Mouse (Mus musculus) limb, embryonic 12.5 days (tissue): ENCODE data around the gene Zmynd11. TPM values are rescaled to one million over a fixed set of nuclear protein-coding genes. Genes with fewer than 3 reads are reported as not detected.
A peak's percentile ranks its signal among the peaks of the same experiment; 100 is the strongest.

Source experiments
- ATAC-seq: fragments of 200-750 bp; cut with Nextera tagmentation; 2 replicates; pipeline ENCODE4 v1.8.0; 2017; ENCODE audit warnings: low read depth, moderate TSS enrichment; ENCODE audit not compliant: insufficient number of reproducible peaks, insufficient read depth, low FRiP score, low TSS enrichment
- H3K27ac ChIP-seq: fragments of 300-500 bp; sonication (generic); 2 replicates; pipeline ENCODE4 v1.5.1; 2016; ENCODE audit warnings: mild to moderate bottlenecking, moderate library complexity
- H3K27me3 ChIP-seq: fragments of 300-500 bp; sonication (generic); 2 replicates; pipeline ENCODE4 v1.6.1; 2016; ENCODE audit warnings: mild to moderate bottlenecking, moderate library complexity
- H3K36me3 ChIP-seq: fragments of 300-500 bp; sonication (generic); 2 replicates; pipeline ENCODE4 v1.6.1; 2016; ENCODE audit warnings: mild to moderate bottlenecking, moderate library complexity
- H3K4me1 ChIP-seq: fragments of 300-500 bp; sonication (generic); replicated peaks from 2 replicates; pipeline ENCODE4 v1.6.1; 2016
- H3K4me2 ChIP-seq: fragments of 300-500 bp; sonication (generic); 2 replicates; pipeline ENCODE4 v1.6.1; 2016; ENCODE audit warnings: mild to moderate bottlenecking, moderate library complexity
- H3K4me3 ChIP-seq: fragments of 300-500 bp; sonication (generic); replicated peaks from 2 replicates; pipeline ENCODE4 v1.5.1; 2016; ENCODE audit warnings: mild to moderate bottlenecking
- H3K9ac ChIP-seq: fragments of 300-500 bp; sonication (generic); replicated peaks from 2 replicates; pipeline ENCODE4 v1.6.1; 2016; ENCODE audit warnings: mild to moderate bottlenecking, moderate library complexity
- H3K9me3 ChIP-seq: fragments of 300-500 bp; sonication (generic); 2 replicates; pipeline ENCODE4 v1.6.1; 2016; ENCODE audit warnings: mild to moderate bottlenecking, moderate library complexity
- WGBS: fragments of 180-500 bp; shearing (Covaris S2); methylation state at CpG from one replicate; pipeline ENCODE4 v1.1.7; 2016; 5-methylcytosine and 5-hydroxymethylcytosine counted together
- polyA plus RNA-seq: library from polyadenylated mRNA; unstranded; fragments of >200 nt; fragmentation: Nextera tagmentation; extraction: Ambion mirVana; gene quantifications from 2 replicates; pipeline ENCODE4 v1.2.1, GENCODE M21; 2016

The Zmynd11 gene
- polyA plus RNA-seq, 1 experiment from 2014 or later, result 125 TPM

DNA sequence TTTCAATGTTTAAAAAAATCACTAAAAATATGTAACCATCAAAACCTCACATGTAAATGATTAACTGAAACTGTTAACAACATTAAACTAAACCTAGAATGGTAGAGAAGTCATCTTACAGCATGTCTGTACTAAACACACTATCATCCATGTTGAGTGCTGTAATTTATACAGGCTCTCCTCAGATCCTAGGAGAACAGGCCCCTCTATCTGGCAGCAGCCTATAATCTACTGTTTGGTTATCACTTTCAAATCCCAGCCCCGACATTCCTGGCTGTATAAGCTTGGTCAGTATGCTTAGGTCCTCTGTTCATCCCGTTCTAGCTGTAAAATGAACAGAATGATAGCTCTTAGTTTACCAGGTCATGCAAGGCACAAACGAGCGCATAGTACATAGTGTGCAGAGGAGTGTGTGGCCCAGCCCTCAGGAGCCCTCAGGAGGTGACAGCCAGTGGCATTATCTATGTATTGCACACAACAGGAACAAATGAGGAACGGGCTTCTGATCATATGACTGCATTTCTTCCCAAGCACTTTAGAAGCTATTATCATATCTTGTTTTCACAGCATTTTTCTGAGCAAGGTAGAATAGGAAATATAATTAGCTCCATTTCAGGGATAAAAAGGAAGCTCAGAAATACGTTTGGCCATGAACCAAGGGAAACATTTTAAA is 51.5 kb downstream of the Zmynd11 start:
- H3K27me3 ChIP-seq, result no peaks in the 10 kb centered on the region
- H3K9me3 ChIP-seq, result no peaks in the 10 kb centered on the region
- ATAC-seq, result no peak
- 90% methylated on average over 6 of the region's 6 CpGs for WGBS
- no peak overlapping the region for H3K4me2 ChIP-seq
- H3K4me3 ChIP-seq, result no peak overlapping the region
- H3K36me3 ChIP-seq, result peaks cover 33% of the 10 kb centered on the region
- H3K27ac ChIP-seq, result no peak overlapping the region
- no peak overlapping the region for H3K9ac ChIP-seq
- H3K4me1 ChIP-seq, result peaks cover 14% of the 10 kb centered on the region

DNA sequence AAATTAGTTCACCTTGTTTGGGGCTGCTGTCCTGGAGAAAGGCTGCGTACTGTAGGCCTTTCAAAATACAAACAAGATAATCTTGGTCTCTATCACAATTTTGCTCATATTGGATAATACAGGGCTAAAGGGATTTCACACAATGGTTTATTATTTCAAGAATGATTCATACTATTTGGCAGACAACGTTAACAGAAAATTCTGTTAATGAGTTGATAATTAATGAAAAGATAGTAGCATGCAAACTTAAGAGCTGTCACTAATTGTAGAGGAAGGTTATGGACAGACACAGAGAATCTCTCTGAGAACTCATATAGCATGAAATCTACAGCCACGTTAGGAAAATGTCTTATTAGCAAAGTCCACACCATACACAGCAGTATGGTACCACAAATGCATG is 52.2 kb downstream of the Zmynd11 start:
- Histone ChIP-seq H3K4me3 (no peak overlapping the region), H3K4me1 (peaks cover 17% of the 10 kb centered on the region), H3K27ac (no peak overlapping the region), H3K4me2 (no peak overlapping the region), H3K9ac (no peak overlapping the region), H3K27me3 (no peaks in the 10 kb centered on the region), H3K36me3 (peaks cover 33% of the 10 kb centered on the region), H3K9me3 (no peaks in the 10 kb centered on the region)
- no peak for ATAC-seq
- 94% methylated on average over 3 of the region's 3 CpGs for WGBS

DNA sequence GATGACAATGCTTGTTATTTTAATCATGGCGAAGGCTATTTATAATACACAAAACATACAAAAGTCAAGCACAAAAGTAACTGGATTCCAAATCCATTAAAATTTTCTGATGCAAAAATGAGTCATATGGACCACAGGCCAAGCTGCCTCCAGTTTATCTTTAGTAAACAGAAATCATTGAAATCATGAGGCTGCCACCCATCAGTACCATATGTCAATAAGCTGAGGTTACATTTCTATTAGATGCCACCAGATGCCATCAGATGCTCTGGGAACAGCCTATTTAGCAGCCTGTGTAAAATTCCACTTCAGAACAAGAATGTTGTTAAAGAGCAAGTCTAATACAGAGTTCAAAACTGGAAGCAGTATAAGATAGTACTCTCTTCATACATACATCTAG is 52.7 kb downstream of the Zmynd11 start:
- 95% methylated on average over 1 of the region's 1 CpGs for WGBS
- H3K4me2 ChIP-seq, result no peak overlapping the region
- H3K4me3 ChIP-seq, result no peak overlapping the region
- H3K27ac ChIP-seq, result no peak overlapping the region
- H3K9me3 ChIP-seq, result no peaks in the 10 kb centered on the region
- ATAC-seq, result no peak
- peaks cover 33% of the 10 kb centered on the region for H3K36me3 ChIP-seq
- H3K9ac ChIP-seq, result no peak overlapping the region
- no peaks in the 10 kb centered on the region for H3K27me3 ChIP-seq
- peaks cover 17% of the 10 kb centered on the region for H3K4me1 ChIP-seq

DNA sequence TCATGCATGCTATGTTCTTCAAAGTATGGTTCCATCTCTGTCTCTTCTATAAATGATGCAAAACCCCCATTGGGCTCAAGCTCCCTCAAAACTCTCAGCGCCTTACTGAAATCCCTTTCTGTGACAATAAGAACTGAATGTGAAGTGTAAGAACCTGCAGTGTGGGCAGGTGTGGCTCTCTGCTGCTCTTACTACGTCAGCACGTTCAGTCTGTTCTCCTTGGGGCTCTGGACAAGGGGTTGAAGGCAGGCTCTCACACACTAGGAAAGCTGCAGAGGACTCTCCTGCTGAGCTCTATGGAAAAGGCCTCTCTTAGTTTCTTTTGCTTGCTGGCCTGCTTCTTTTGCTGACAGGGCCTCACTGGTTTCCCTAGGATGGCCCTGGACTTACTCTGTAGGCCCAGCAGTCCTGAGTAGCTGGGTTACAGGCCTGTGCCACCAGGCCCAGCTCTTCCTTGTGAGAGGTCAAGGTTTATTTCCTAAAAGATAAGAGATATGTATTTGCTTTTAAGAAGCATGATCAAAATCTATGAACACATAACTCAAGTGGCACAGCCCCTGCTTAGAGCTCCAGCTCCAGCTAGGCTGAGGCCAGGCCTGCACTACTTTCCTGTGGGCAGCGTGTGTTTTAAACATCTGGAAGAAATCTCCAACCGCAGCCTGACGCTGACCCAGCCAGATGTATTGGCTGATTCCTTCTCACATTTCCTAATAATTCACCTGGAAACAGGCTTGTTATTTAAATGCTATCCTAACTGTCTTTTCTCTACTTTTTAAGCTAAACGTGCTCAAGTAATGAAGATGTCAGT is 56.5 kb downstream of the Zmynd11 start:
- H3K27me3 ChIP-seq, result no peaks in the 10 kb centered on the region

DNA sequence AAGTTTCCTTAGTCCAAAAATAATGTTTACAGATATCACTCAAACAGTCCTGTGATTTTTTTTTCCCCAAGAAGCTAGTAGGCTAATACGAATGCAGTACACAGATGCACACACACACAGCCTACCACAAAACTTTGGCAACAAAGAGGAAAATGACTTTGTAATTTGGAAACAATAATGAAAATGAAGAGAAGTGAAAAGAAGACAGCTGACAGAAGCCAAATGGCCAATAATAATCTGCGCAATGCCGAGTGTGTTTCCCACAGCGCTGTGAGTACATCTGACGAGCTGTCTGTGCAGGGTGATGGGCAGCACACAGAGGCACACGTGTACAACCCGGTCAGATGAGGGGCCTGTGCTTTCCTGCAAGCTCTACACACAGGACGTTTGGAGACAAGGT is 58.4 kb downstream of the Zmynd11 start:
- H3K27me3 ChIP-seq, result no peaks in the 10 kb centered on the region
- H3K36me3 ChIP-seq, result peaks cover 34% of the 10 kb centered on the region
- H3K9ac ChIP-seq, result no peak overlapping the region
- H3K9me3 ChIP-seq, result no peaks in the 10 kb centered on the region
- ATAC-seq, result no peak
- 91% methylated on average over 8 of the region's 8 CpGs for WGBS
- peaks cover 17% of the 10 kb centered on the region for H3K4me1 ChIP-seq
- no peak overlapping the region for H3K4me2 ChIP-seq
- H3K27ac ChIP-seq, result no peak overlapping the region
- no peak overlapping the region for H3K4me3 ChIP-seq

More for the DNA sequence above, 56.5 kb downstream of the Zmynd11 start:
- Histone ChIP-seq H3K27ac (peak overlapping the region; percentile 70), H3K36me3 (peaks cover 25% of the 10 kb centered on the region), H3K4me1 (peaks cover 17% of the 10 kb centered on the region), H3K4me2 (no peak overlapping the region), H3K9me3 (no peaks in the 10 kb centered on the region), H3K4me3 (no peak overlapping the region), H3K9ac (no peak overlapping the region)
- peak; percentile 90 for ATAC-seq
- 41% methylated on average over 7 of the region's 7 CpGs for WGBS

DNA sequence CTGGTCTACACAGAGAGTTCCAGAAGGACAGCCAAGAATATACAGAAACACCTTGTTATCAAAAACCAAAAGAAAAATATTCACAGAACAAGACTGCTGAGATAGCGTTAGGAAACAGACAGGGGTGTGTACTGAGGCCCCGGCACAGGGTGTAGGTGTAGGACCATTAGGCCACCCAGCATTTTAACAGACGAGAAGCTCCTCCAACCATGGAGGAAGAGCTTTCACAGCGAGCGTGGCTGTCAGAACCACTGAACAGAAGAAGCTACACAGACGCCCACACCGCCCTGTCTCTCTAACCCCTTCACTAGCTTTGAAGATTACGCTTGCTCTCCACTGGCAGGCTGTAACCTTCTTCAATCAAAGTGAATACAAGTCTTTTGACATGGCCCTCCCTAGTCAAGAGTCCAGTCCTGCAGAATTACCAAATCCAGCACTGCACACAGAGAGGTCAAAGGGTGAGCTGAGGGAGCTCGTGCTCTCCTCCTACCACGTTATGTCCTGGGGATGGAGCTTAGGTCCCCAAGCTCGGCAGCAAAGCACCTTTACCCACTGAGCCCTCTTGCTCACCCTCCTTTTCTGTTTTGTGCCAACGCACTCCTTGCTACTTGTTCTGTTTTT is 62.4 kb downstream of the Zmynd11 start:
- H3K9ac ChIP-seq, result no peak overlapping the region
- WGBS, result 69% methylated on average over 12 of the region's 12 CpGs
- no peaks in the 10 kb centered on the region for H3K9me3 ChIP-seq
- no peak overlapping the region for H3K4me2 ChIP-seq
- H3K4me3 ChIP-seq, result no peak overlapping the region
- ATAC-seq, result no peak
- no peaks in the 10 kb centered on the region for H3K4me1 ChIP-seq
- no peaks in the 10 kb centered on the region for H3K27me3 ChIP-seq
- peaks cover 36% of the 10 kb centered on the region for H3K36me3 ChIP-seq
- H3K27ac ChIP-seq, result no peak overlapping the region

DNA sequence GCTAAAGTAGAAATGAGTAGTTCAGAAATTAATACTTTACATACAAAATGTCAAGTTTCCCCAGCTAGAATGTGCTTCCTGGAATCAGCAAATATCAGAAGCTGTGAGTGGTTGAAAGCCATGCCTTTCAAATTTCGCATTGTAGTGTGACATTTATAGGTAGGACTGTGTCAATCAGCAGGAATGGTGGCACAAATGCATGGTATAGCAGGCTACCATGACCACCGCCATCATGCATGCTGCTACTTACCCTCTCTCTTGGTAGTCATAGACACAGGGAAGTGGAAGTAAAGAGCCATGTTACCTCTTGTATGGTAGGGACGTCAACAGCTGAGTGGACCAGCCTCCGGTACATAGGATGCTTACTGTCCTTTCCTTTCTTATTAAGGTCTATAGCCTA is 67.8 kb downstream of the Zmynd11 start:
- H3K9me3 ChIP-seq, result no peaks in the 10 kb centered on the region
- H3K36me3 ChIP-seq, result peaks cover 69% of the 10 kb centered on the region
- no peak overlapping the region for H3K4me3 ChIP-seq
- no peak for ATAC-seq
- no peak overlapping the region for H3K27ac ChIP-seq
- no peak overlapping the region for H3K9ac ChIP-seq
- no peaks in the 10 kb centered on the region for H3K27me3 ChIP-seq
- no peaks in the 10 kb centered on the region for H3K4me1 ChIP-seq
- 96% methylated on average over 4 of the region's 4 CpGs for whole genome bisulfite sequencing
- no peak overlapping the region for H3K4me2 ChIP-seq

DNA sequence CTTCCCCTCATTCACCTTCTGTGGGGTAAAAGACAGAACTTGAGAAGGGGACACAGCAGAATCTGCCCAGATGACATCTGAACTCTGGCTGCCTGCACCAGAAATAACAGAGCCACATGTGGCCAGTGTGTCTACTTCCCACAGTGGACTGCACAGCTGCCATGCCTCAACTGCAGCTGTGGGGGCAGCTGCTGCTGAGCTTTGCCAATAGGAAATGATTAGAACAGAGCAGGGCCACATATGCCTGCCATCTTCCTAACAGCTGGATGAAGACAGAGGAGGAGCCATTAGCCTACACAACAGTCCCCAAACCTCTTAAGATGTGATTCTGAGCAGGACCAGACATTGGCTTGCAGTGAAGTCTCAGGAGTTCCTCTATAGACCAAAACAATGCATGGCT is 69.3 kb downstream of the Zmynd11 start:
- Histone ChIP-seq H3K4me1 (no peaks in the 10 kb centered on the region), H3K9ac (no peak overlapping the region), H3K27me3 (no peaks in the 10 kb centered on the region), H3K4me3 (no peak overlapping the region), H3K36me3 (peaks cover 71% of the 10 kb centered on the region), H3K4me2 (no peak overlapping the region), H3K9me3 (no peaks in the 10 kb centered on the region), H3K27ac (no peak overlapping the region)
- ATAC-seq, result no peak

DNA sequence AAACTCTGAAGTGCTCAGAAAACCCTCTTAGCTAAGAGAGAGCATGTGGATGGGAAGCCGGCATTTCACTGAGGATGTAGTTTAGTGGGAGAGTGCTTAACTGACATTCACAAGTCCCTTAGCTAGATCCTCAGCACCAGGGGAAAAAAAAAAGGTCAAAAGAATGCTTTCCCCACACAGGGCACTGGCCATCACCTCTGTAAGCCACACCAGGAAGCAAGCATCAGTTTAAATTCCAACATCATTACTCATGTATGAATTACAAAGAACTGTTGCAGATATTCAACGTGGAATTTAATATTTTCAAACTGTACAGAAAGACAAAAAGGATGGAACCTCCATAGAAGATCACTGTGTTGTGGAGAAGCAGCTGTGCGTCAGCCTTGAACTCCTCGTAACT is 69.7 kb downstream of the Zmynd11 start:
- H3K36me3 ChIP-seq, result peaks cover 71% of the 10 kb centered on the region
- no peak overlapping the region for H3K9ac ChIP-seq
- no peak overlapping the region for H3K4me2 ChIP-seq
- H3K4me3 ChIP-seq, result no peak overlapping the region
- 83% methylated on average over 4 of the region's 4 CpGs for WGBS
- H3K4me1 ChIP-seq, result no peaks in the 10 kb centered on the region
- ATAC-seq, result no peak
- H3K27ac ChIP-seq, result no peak overlapping the region
- no peaks in the 10 kb centered on the region for H3K27me3 ChIP-seq
- H3K9me3 ChIP-seq, result no peaks in the 10 kb centered on the region

DNA sequence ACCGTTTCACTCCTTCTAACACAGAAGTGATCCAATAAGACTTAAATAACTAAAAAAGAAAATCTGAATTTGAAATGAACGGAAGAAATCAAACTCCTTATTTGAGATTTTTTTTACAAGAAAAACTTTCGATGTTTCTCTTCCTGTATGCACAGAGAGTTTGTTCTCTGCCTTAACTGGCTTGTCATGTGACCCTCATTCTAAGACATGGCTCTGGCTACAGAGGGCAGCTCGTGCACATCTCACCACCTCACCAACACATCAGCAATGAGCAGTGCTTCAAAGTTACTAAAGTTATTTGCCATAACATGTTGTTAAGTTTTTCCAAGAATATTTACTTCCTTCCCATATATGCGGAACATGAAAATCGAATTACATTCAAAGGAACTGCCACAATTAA is 70.5 kb downstream of the Zmynd11 start:
- ATAC-seq, result no peak
- H3K27me3 ChIP-seq, result no peaks in the 10 kb centered on the region
- no peak overlapping the region for H3K9ac ChIP-seq
- no peak overlapping the region for H3K4me3 ChIP-seq
- no peaks in the 10 kb centered on the region for H3K9me3 ChIP-seq
- no peak overlapping the region for H3K27ac ChIP-seq
- peaks cover 74% of the 10 kb centered on the region for H3K36me3 ChIP-seq
- H3K4me2 ChIP-seq, result no peak overlapping the region
- H3K4me1 ChIP-seq, result no peaks in the 10 kb centered on the region
- WGBS, result 92% methylated on average over 6 of the region's 6 CpGs

DNA sequence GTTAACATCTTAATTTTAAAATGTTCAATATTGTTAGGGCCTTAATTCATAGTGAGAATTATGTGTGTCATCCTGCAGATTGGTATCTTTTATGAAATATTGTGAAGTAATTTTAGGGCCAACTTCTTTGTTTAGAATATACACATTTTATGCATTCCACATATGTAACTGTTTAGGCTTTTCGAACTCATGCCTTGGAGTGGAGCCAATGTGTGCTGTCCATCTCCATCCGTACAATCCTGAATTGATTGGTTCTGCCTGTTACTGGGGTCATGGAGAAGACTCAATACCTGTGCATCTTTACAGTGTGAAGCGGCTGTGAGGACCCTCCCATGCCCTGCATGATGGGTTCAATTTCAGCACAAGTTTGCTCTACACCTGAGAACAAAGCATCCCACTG is 72.3 kb downstream of the Zmynd11 start:
- Histone ChIP-seq H3K4me1 (no peaks in the 10 kb centered on the region), H3K9me3 (no peaks in the 10 kb centered on the region), H3K36me3 (peaks cover 87% of the 10 kb centered on the region), H3K27me3 (no peaks in the 10 kb centered on the region), H3K4me2 (no peak overlapping the region), H3K27ac (no peak overlapping the region), H3K9ac (no peak overlapping the region), H3K4me3 (no peak overlapping the region)
- WGBS, result 84% methylated on average over 3 of the region's 3 CpGs
- no peak for ATAC-seq
